Mouse (Mus musculus) CH12.LX (cell line): ENCODE measurements around the gene Fgfr2.

Source experiments
- E2F4 ChIP-seq: IDR thresholded peaks from 2 replicates; pipeline ENCODE4 v1.6.1; 2011; ENCODE audit warnings: low read depth, low read length, improper control_type of control experiment; ENCODE audit not compliant: insufficient replicate concordance
- KAT2A ChIP-seq: IDR thresholded peaks from 2 replicates; pipeline ENCODE4 v1.6.1; 2012; ENCODE audit warnings: low read length, improper control_type of control experiment, inconsistent platforms; ENCODE audit not compliant: insufficient replicate concordance
- POLR2A ChIP-seq: IDR thresholded peaks from 2 replicates; pipeline ENCODE4 v1.6.1; 2011; ENCODE audit warnings: low read depth, mild to moderate bottlenecking, improper control_type of control experiment, low read length
- ZNF384 ChIP-seq: IDR thresholded peaks from 2 replicates; pipeline ENCODE4 v1.6.1; 2012; ENCODE audit warnings: low read depth, low read length, improper control_type of control experiment, inconsistent platforms

GRCm38 (mm10) chr7:131265851-131266250, 1857.3 kb downstream of the Fgfr2 start:
- TF ChIP-seq KAT2A (no peak), POLR2A (no peak), ZNF384 (no peak), E2F4 (no peak)
